Mouse (Mus musculus) forebrain, embryonic 12.5 days (tissue): Measurements from ENCODE around the gene Pgghg. TPM values are rescaled to one million over a fixed set of nuclear protein-coding genes. Genes with fewer than 3 reads are reported as not detected.
A peak's percentile ranks its signal among the peaks of the same experiment; 100 is the strongest.

Experiments
- ATAC-seq: fragments of 200-750 bp; cut with Nextera tagmentation; 2 replicates; pipeline ENCODE4 v1.8.0; 2017; ENCODE audit warnings: moderate TSS enrichment; ENCODE audit not compliant: low FRiP score
- H3K27ac ChIP-seq: fragments of 300-500 bp; sonication (generic); 2 replicates; pipeline ENCODE4 v1.5.1; 2016; ENCODE audit warnings: mild to moderate bottlenecking
- H3K27me3 ChIP-seq: fragments of 300-500 bp; sonication (generic); 2 replicates; pipeline ENCODE4 v1.6.1; 2016; ENCODE audit warnings: mild to moderate bottlenecking
- H3K36me3 ChIP-seq: fragments of 300-500 bp; sonication (generic); replicated peaks from 2 replicates; pipeline ENCODE4 v1.6.1; 2016; ENCODE audit warnings: mild to moderate bottlenecking
- H3K4me1 ChIP-seq: fragments of 300-500 bp; sonication (generic); 2 replicates; pipeline ENCODE4 v1.6.1; 2016
- H3K4me2 ChIP-seq: fragments of 300-500 bp; sonication (generic); 2 replicates; pipeline ENCODE4 v1.6.1; 2016; ENCODE audit warnings: mild to moderate bottlenecking, moderate library complexity
- H3K4me3 ChIP-seq: fragments of 300-500 bp; sonication (generic); replicated peaks from 2 replicates; pipeline ENCODE4 v1.5.1; 2016; ENCODE audit warnings: mild to moderate bottlenecking
- H3K9ac ChIP-seq: fragments of 300-500 bp; sonication (generic); 2 replicates; pipeline ENCODE4 v1.6.1; 2016; ENCODE audit warnings: mild to moderate bottlenecking
- H3K9me3 ChIP-seq: fragments of 300-500 bp; sonication (generic); 2 replicates; pipeline ENCODE4 v1.6.1; 2016
- WGBS: fragments of 180-500 bp; shearing (Covaris S2); methylation state at CpG from one replicate; pipeline ENCODE4 v1.1.7; 2016; 5-methylcytosine and 5-hydroxymethylcytosine counted together
- polyA plus RNA-seq: library from polyadenylated mRNA; unstranded; fragments of >200 nt; fragmentation: Nextera tagmentation; extraction: Ambion mirVana; gene quantifications from 2 replicates; pipeline ENCODE4 v1.2.1, GENCODE M21; 2016

Gene Pgghg
- polyA plus RNA-seq, 1 experiment from 2014 or later: 12.9 TPM

GRCm38 (mm10) chr7:140908634-140909107 is 32.5 kb upstream of the Pgghg start:
- no peaks in the 10 kb centered on the region for H3K27me3 ChIP-seq
- H3K4me1 ChIP-seq: peaks cover 4% of the 10 kb centered on the region; the same call in 1 of the 2 replicates
- no peaks in the 10 kb centered on the region for H3K36me3 ChIP-seq
- peak overlapping the region; percentile 61 for H3K4me2 ChIP-seq
- peak; percentile 57; the same call in 1 of the 2 replicates for ATAC-seq
- H3K9ac ChIP-seq: peak overlapping the region; percentile 12; the same call in 1 of the 2 replicates
- no peak overlapping the region for H3K27ac ChIP-seq
- peak overlapping the region; percentile 34 for H3K4me3 ChIP-seq
- no peaks in the 10 kb centered on the region for H3K9me3 ChIP-seq
- under 1% methylated on average over 19 of the region's 19 CpGs for WGBS

- H3K4me1 ChIP-seq: peaks cover 4% of the 10 kb centered on the region; the same call in 1 of the 2 replicates
- no peak overlapping the region for H3K4me2 ChIP-seq
- H3K4me3 ChIP-seq: no peak overlapping the region
- no peak overlapping the region; the same call in 1 of the 2 replicates for H3K9ac ChIP-seq
- H3K9me3 ChIP-seq: no peaks in the 10 kb centered on the region
- ATAC-seq: no peak
- H3K27me3 ChIP-seq: no peaks in the 10 kb centered on the region; the same call in 1 of the 2 replicates
- WGBS: 75% methylated on average over 3 of the region's 3 CpGs
- H3K27ac ChIP-seq: no peak overlapping the region
- no peaks in the 10 kb centered on the region for H3K36me3 ChIP-seq
Measured at GRCm38 (mm10) chr7:140912293-140912692, 28.9 kb upstream of the Pgghg start.

GRCm38 (mm10) chr7:140912846-140913482 is 28.2 kb upstream of the Pgghg start:
- H3K4me1 ChIP-seq: peaks cover 4% of the 10 kb centered on the region; the same call in 1 of the 2 replicates
- no peaks in the 10 kb centered on the region for H3K9me3 ChIP-seq
- WGBS: 86% methylated on average over 5 of the region's 5 CpGs
- H3K4me2 ChIP-seq: no peak overlapping the region
- H3K9ac ChIP-seq: no peak overlapping the region
- H3K36me3 ChIP-seq: no peaks in the 10 kb centered on the region
- H3K4me3 ChIP-seq: no peak overlapping the region
- H3K27ac ChIP-seq: no peak overlapping the region
- H3K27me3 ChIP-seq: peaks cover under 1% of the 10 kb centered on the region; the same call in 1 of the 2 replicates
- ATAC-seq: no peak

- Histone ChIP-seq H3K9ac (no peak overlapping the region), H3K27me3 (peaks cover 8% of the 10 kb centered on the region), H3K4me3 (no peak overlapping the region), H3K36me3 (no peaks in the 10 kb centered on the region), H3K27ac (no peak overlapping the region), H3K4me2 (no peak overlapping the region), H3K9me3 (no peaks in the 10 kb centered on the region), H3K4me1 (no peaks in the 10 kb centered on the region)
- WGBS: 88% methylated on average over 8 of the region's 8 CpGs
- ATAC-seq: no peak
Measured at GRCm38 (mm10) chr7:140914031-140914690, 27.0 kb upstream of the Pgghg start.

- H3K9me3 ChIP-seq: no peaks in the 10 kb centered on the region
- ATAC-seq: no peak
- 80% methylated on average over 4 of the region's 4 CpGs for WGBS
- no peak overlapping the region for H3K4me2 ChIP-seq
- H3K9ac ChIP-seq: no peak overlapping the region
- H3K36me3 ChIP-seq: no peaks in the 10 kb centered on the region
- H3K27me3 ChIP-seq: peaks cover 66% of the 10 kb centered on the region
- no peak overlapping the region for H3K4me3 ChIP-seq
- H3K4me1 ChIP-seq: peaks cover 17% of the 10 kb centered on the region
- H3K27ac ChIP-seq: no peak overlapping the region
Measured at GRCm38 (mm10) chr7:140919911-140920310, 21.3 kb upstream of the Pgghg start.

- Histone ChIP-seq H3K36me3 (no peaks in the 10 kb centered on the region), H3K4me3 (no peak within 1 kb of the TSS), H3K4me2 (peak within 1 kb of the TSS; percentile 90; the same call in 1 of the 2 replicates), H3K27me3 (peaks cover 72% of the 10 kb centered on the region), H3K9me3 (no peaks in the 10 kb centered on the region), H3K27ac (no peak within 1 kb of the TSS), H3K9ac (no peak within 1 kb of the TSS), H3K4me1 (peaks cover 17% of the 10 kb centered on the region)
- no peak for ATAC-seq
- 82% methylated on average over 8 of the region's 8 CpGs for WGBS
Measured at GRCm38 (mm10) chr7:140920418-140921029, 20.7 kb upstream of the Pgghg start, which contains the start of gene Nlrp6. Nlrp6 (plus strand) TSS chr7:140920902.

GRCm38 (mm10) chr7:140921225-140921975 is 19.8 kb upstream of the Pgghg start:
- no peaks in the 10 kb centered on the region for H3K36me3 ChIP-seq
- H3K9me3 ChIP-seq: no peaks in the 10 kb centered on the region
- H3K27me3 ChIP-seq: peaks cover 77% of the 10 kb centered on the region
- no peak overlapping the region for H3K4me3 ChIP-seq
- peaks cover 17% of the 10 kb centered on the region for H3K4me1 ChIP-seq
- peak overlapping the region; percentile 90 for H3K4me2 ChIP-seq
- WGBS: 29% methylated on average over 22 of the region's 22 CpGs
- H3K27ac ChIP-seq: no peak overlapping the region
- no peak overlapping the region for H3K9ac ChIP-seq
- ATAC-seq: no peak

GRCm38 (mm10) chr7:140922398-140923069 is 18.7 kb upstream of the Pgghg start:
- Histone ChIP-seq H3K4me1 (peaks cover 17% of the 10 kb centered on the region), H3K9ac (peak overlapping the region; percentile 48), H3K27ac (no peak overlapping the region), H3K27me3 (peaks cover 77% of the 10 kb centered on the region), H3K36me3 (no peaks in the 10 kb centered on the region), H3K9me3 (no peaks in the 10 kb centered on the region), H3K4me2 (peak overlapping the region; percentile 90), H3K4me3 (peak overlapping the region; percentile 46)
- ATAC-seq: peak; percentile 49; the same call in 1 of the 2 replicates
- under 1% methylated on average over 49 of the region's 49 CpGs for WGBS

GRCm38 (mm10) chr7:140923070-140923775 is 18.0 kb upstream of the Pgghg start:
- no peaks in the 10 kb centered on the region for H3K36me3 ChIP-seq
- H3K9me3 ChIP-seq: no peaks in the 10 kb centered on the region
- peak overlapping the region; percentile 46 for H3K4me3 ChIP-seq
- H3K4me1 ChIP-seq: peaks cover 17% of the 10 kb centered on the region
- H3K27ac ChIP-seq: no peak overlapping the region
- no peak for ATAC-seq
- WGBS: 19% methylated on average over 30 of the region's 30 CpGs
- H3K27me3 ChIP-seq: peaks cover 77% of the 10 kb centered on the region
- H3K4me2 ChIP-seq: peak overlapping the region; percentile 90
- H3K9ac ChIP-seq: peak overlapping the region; percentile 48; the same call in 1 of the 2 replicates

GRCm38 (mm10) chr7:140927181-140927580 is 14.0 kb upstream of the Pgghg start:
- Histone ChIP-seq H3K4me3 (no peak overlapping the region), H3K9ac (no peak overlapping the region), H3K4me2 (no peak overlapping the region), H3K27ac (no peak overlapping the region), H3K27me3 (peaks cover 41% of the 10 kb centered on the region), H3K4me1 (peaks cover 13% of the 10 kb centered on the region), H3K36me3 (no peaks in the 10 kb centered on the region), H3K9me3 (no peaks in the 10 kb centered on the region)
- WGBS: 92% methylated on average over 6 of the region's 6 CpGs
- no peak for ATAC-seq

GRCm38 (mm10) chr7:140938436-140938835 is 2.8 kb upstream of the Pgghg start:
- Histone ChIP-seq H3K4me3 (no peak overlapping the region), H3K27ac (no peak overlapping the region), H3K4me2 (no peak overlapping the region), H3K9me3 (no peaks in the 10 kb centered on the region), H3K9ac (no peak overlapping the region), H3K4me1 (peaks cover 16% of the 10 kb centered on the region), H3K27me3 (peaks cover 4% of the 10 kb centered on the region; the same call in 1 of the 2 replicates), H3K36me3 (no peaks in the 10 kb centered on the region)
- ATAC-seq: no peak
- WGBS: 45% methylated on average over 3 of the region's 3 CpGs
